Mouse (Mus musculus) testis, adult 2 months (tissue): ENCODE data around the gene Cox19. TPM values are rescaled to one million over a fixed set of nuclear protein-coding genes. Genes with fewer than 3 reads are reported as not detected.

Experiments used
- H3K27ac ChIP-seq: fragments of 200-500 bp; 2 replicates; pipeline ENCODE4 v1.5.1; 2012; ENCODE audit warnings: low read depth, low read length; ENCODE audit not compliant: control insufficient read depth, insufficient read depth
- H3K27me3 ChIP-seq: fragments of 200-500 bp; 2 replicates; pipeline ENCODE4 v1.6.1; 2012; ENCODE audit warnings: mild to moderate bottlenecking, low read length, moderate library complexity; ENCODE audit not compliant: control insufficient read depth, insufficient read depth
- H3K36me3 ChIP-seq: fragments of 200-500 bp; 2 replicates; pipeline ENCODE4 v1.6.1; 2012; ENCODE audit warnings: mild to moderate bottlenecking, low read length; ENCODE audit not compliant: control insufficient read depth, insufficient read depth
- H3K4me1 ChIP-seq: fragments of 200-500 bp; 2 replicates; pipeline ENCODE4 v1.6.1; 2012; ENCODE audit warnings: low read length; ENCODE audit not compliant: control insufficient read depth, insufficient read depth
- H3K4me3 ChIP-seq: fragments of 200-500 bp; 2 replicates; pipeline ENCODE4 v1.5.1; 2012; ENCODE audit warnings: low read depth, mild to moderate bottlenecking, low read length, moderate library complexity, mixed read lengths; ENCODE audit not compliant: control insufficient read depth
- CTCF ChIP-seq: fragments of 200-500 bp; IDR thresholded peaks from 2 replicates; pipeline ENCODE4 v1.5.1; 2012; ENCODE audit warnings: low read depth, mild to moderate bottlenecking, inconsistent platforms, low read length, moderate library complexity; ENCODE audit not compliant: control insufficient read depth, insufficient read depth, insufficient replicate concordance
- POLR2A ChIP-seq: fragments of 200-500 bp; IDR thresholded peaks from 2 replicates; pipeline ENCODE4 v1.6.1; 2012; ENCODE audit warnings: low read depth, mild to moderate bottlenecking, inconsistent platforms, low read length, moderate library complexity; ENCODE audit not compliant: control insufficient read depth
- polyA plus RNA-seq: library from polyadenylated mRNA; depleted of rRNA; stranded (reverse); fragments of >200 nt; gene quantifications from 2 replicates; pipeline ENCODE4 v1.2.3, GENCODE M21; 2012

Cox19 gene
- polyA plus RNA-seq, 1 experiment: 42.2 TPM

DNA sequence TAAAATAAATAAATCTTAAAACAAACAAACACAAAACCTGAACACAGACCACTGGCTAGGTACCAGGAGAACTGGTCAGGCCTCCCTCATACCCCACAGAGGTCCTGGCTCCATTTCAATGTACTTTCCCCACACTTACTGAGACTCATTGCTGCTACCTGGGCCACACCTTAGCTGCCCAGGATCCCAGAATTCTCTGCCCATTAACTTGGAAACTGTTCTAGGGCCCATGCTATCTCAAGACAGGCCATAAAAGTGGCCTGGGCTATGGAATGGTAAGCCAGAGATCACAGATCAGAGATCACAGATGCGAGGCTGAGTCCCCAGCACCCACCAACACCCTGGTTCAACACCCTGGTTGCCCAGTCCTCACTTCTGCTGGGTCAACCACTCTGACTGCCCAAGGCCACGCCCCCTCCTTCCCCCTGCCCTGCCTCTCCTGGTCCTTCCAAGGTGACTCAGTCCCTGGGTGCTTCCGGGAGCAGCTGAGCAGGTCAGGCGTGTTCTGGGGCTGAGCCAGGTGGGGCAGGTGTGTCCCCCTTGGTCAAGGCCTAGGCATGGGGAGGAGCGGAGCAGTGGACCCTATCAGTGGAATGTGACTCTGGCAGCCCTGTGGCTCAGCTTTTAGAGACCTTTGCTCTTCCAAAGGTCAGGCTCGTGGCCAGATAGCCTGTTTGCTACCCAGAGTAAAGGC lies 34.1 kb downstream of the Cox19 start:
- Histone ChIP-seq H3K36me3 (no peaks in the 10 kb centered on the region), H3K4me1 (peaks cover 5% of the 10 kb centered on the region; the same call in 1 of the 2 replicates), H3K4me3 (no peak overlapping the region), H3K27me3 (no peaks in the 10 kb centered on the region), H3K27ac (no peak overlapping the region)
- TF ChIP-seq POLR2A (no peak), CTCF (no peak)

DNA sequence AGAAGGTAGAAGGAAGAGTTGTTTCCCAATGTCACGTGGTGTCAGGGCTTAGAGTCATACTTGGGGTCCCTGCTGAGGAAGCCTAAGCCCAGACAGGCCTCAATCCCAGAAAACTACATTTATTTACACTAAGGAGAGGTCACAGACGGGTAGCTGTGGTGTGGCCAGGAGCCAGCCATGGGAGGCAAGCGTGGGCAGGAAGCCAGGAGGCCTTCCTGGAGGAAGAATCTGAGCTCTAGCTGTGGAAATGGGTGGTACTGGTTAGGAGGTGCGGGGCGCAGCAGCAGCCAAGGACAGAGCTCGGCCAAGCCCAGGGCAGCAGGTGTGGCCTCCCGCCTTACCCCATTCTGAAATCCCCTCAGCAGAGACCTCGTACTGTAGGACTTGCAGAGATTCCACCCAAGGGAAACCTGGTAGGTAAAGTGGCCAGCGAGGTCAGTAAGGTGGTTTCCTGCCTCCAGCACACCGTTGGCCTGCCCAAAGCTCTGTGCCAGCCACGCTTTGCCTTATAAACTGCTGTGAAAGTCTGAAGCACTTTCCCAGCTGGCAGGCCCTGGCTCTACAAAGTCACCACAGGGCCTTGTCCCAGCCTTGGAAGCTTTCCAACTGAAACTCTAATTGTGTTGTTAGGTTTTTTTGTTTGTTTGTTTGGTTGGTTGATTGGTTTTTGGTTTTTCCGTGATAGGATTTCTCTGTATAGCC lies 36.1 kb downstream of the Cox19 start:
- Histone ChIP-seq H3K4me3 (no peak overlapping the region), H3K27me3 (no peaks in the 10 kb centered on the region), H3K4me1 (peaks cover 5% of the 10 kb centered on the region; the same call in 1 of the 2 replicates), H3K27ac (no peak overlapping the region), H3K36me3 (no peaks in the 10 kb centered on the region)
- TF ChIP-seq POLR2A (no peak), CTCF (no peak)

DNA sequence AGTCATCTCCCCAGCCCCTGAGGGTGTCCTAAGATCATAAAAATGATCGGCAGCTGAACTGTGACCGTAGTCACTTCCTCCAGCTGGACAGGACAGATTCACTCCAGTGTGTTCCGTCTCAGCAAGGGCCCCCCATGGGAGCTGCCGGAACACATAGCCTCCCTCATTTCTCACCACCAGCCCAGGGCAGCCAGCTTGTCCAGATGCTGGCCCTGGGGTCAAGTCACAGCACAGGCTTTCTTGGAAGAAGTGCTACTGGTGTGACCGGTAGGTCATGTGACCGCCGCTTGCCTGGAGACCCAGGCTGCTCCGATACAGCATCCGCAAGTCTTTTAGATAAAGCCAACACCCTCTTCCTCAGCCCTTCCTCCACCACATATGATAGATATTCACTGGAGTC lies 37.7 kb downstream of the Cox19 start:
- Histone ChIP-seq H3K4me1 (peaks cover 5% of the 10 kb centered on the region; the same call in 1 of the 2 replicates), H3K4me3 (no peak overlapping the region), H3K27me3 (no peaks in the 10 kb centered on the region), H3K27ac (no peak overlapping the region), H3K36me3 (no peaks in the 10 kb centered on the region)
- TF ChIP-seq CTCF (no peak), POLR2A (no peak)

DNA sequence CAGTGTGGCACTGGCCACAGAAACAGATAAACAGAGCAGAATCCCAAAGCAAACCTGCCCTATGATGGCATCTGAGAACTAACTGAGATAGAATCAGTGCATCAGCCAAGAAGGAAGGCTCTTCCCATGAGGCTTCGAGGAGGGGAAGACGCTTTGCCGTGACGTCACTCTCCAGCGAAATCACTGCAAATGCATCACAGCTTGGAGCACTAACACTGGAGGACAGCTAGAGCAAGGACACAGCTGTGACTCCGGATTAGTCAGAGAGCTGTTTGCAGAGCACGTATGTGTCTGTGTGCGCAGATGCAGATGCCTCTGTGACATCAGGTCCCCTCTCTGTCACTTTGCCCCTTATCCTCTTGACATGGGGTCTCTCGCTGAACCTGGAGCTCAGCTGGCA lies 39.4 kb downstream of the Cox19 start:
- TF ChIP-seq POLR2A (no peak), CTCF (no peak)
- H3K4me3 ChIP-seq: no peak overlapping the region
- peaks cover 7% of the 10 kb centered on the region for H3K4me1 ChIP-seq
- H3K27ac ChIP-seq: no peak overlapping the region
- no peaks in the 10 kb centered on the region for H3K27me3 ChIP-seq
- H3K36me3 ChIP-seq: no peaks in the 10 kb centered on the region

- H3K27me3 ChIP-seq: no peaks in the 10 kb centered on the region
- TF ChIP-seq CTCF: no peak
- no peak overlapping the region for H3K27ac ChIP-seq
Observed at GRCm38 (mm10) chr5:139310477-139310876, 40.7 kb downstream of the Cox19 start.

DNA sequence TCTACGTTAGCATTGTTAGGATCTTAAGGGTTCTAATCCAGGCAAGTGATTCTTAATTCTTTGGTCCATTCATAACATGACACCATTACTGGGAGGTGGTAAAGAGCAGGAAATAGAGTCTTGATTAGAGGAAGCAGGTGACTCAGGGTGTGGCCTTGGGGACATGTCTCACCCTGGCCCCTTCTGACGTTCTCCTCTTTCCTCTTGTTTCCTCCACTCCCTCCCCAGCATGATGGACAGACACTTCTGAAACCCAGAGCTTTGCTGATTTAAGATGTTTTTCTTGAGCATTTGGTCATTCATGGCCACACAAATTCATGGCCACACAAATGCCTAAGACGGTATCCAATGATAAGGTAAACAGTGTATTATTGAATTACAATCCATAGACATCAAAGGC lies 41.3 kb downstream of the Cox19 start:
- Histone ChIP-seq H3K27me3 (no peaks in the 10 kb centered on the region), H3K36me3 (no peaks in the 10 kb centered on the region), H3K4me1 (peaks cover 12% of the 10 kb centered on the region), H3K27ac (no peak overlapping the region), H3K4me3 (no peak overlapping the region)
- TF ChIP-seq POLR2A (no peak), CTCF (no peak)

More at GRCm38 (mm10) chr5:139310477-139310876, 40.7 kb downstream of the Cox19 start:
- Histone ChIP-seq H3K4me3 (no peak overlapping the region), H3K4me1 (peaks cover 12% of the 10 kb centered on the region), H3K36me3 (no peaks in the 10 kb centered on the region)

DNA sequence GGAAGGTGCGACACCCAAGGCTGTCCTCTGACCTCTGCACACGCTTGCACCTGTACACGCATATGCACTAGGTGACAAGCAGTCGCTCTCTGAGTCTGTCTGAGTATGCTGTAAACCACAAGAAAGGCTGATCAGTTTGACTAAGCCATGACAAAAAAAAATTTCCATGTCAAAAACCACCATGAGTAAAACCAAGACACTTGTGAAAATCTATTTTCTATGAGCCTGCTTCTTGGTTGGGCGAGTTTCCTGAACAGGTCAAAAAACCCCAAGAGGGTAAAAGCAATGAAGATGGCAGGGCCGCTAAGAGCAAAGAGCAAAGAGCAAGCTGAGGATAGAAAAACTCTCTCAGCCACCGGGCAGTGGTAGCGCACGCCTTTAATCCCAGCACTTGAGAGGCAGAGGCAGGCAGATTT lies 47.6 kb downstream of the Cox19 start:
- no peak overlapping the region for H3K4me3 ChIP-seq
- H3K27ac ChIP-seq: no peak overlapping the region
- TF ChIP-seq POLR2A (no peak), CTCF (no peak)
- H3K36me3 ChIP-seq: no peaks in the 10 kb centered on the region
- H3K27me3 ChIP-seq: no peaks in the 10 kb centered on the region
- H3K4me1 ChIP-seq: peaks cover 12% of the 10 kb centered on the region
